Mouse (Mus musculus) myocyte (in vitro differentiated cells): ENCODE results near the gene Lrrk2. TPM values are rescaled to one million over a fixed set of nuclear protein-coding genes. Genes with fewer than 3 reads are reported as not detected.

ENCODE experiments used
- H3K27me3 ChIP-seq: one replicate; pipeline ENCODE4 v1.6.1; 2011; ENCODE audit not compliant: control insufficient read depth, insufficient read depth, insufficient read length
- H3K36me3 ChIP-seq: one replicate; pipeline ENCODE4 v1.6.1; 2011; ENCODE audit not compliant: control insufficient read depth, insufficient read depth
- H3K4me2 ChIP-seq: one replicate; pipeline ENCODE4 v1.6.1; 2011; ENCODE audit warnings: low read depth, control low read depth
- H3K4me3 ChIP-seq: one replicate; pipeline ENCODE4 v1.5.1; 2011; ENCODE audit warnings: mild to moderate bottlenecking, control low read depth, moderate library complexity
- H3K79me2 ChIP-seq: one replicate; pipeline ENCODE4 v1.6.1; 2011; ENCODE audit not compliant: control insufficient read depth, insufficient read depth
- H3ac ChIP-seq: one replicate; pipeline ENCODE4 v1.6.1; 2011; ENCODE audit not compliant: control insufficient read depth, insufficient read length
- CEBPB ChIP-seq: IDR thresholded peaks from 2 replicates; pipeline ENCODE4 v1.6.1; 2011; ENCODE audit warnings: mild to moderate bottlenecking, moderate library complexity; ENCODE audit not compliant: poor library complexity, insufficient read depth, severe bottlenecking
- E2F4 ChIP-seq: IDR thresholded peaks from one replicate; pipeline ENCODE4 v1.6.1; 2011; ENCODE audit warnings: mild to moderate bottlenecking, control low read depth, moderate library complexity; ENCODE audit not compliant: insufficient read depth
- MAX ChIP-seq: IDR thresholded peaks from one replicate; pipeline ENCODE4 v1.6.1; 2011; ENCODE audit warnings: low read depth, mild to moderate bottlenecking, control low read depth
- MYOD1 ChIP-seq, 3 experiments: IDR thresholded peaks; one replicate each; pipeline ENCODE4 v1.6.1; 2011; ENCODE audit warnings: control low read depth in 2 of 3, low read depth in 2 of 3, mild to moderate bottlenecking in 2 of 3, moderate library complexity in 1 of 3; ENCODE audit not compliant: insufficient read length in 2 of 3, control insufficient read depth in 1 of 3
- MYOG ChIP-seq, 3 experiments: IDR thresholded peaks; one replicate each; pipeline ENCODE4 v1.6.1; 2011; ENCODE audit warnings: control low read depth in 2 of 3, low read depth in 2 of 3, mild to moderate bottlenecking in 2 of 3; ENCODE audit not compliant: insufficient read length in 2 of 3, control insufficient read depth in 1 of 3, insufficient read depth in 1 of 3
- POLR2A ChIP-seq: IDR thresholded peaks from one replicate; pipeline ENCODE4 v1.6.1; 2011; ENCODE audit warnings: low read depth, mild to moderate bottlenecking, control low read depth, moderate library complexity; ENCODE audit not compliant: insufficient read length
- POLR2AphosphoS2 ChIP-seq: IDR thresholded peaks from one replicate; pipeline ENCODE4 v1.6.1; 2011; ENCODE audit warnings: low read depth, control low read depth; ENCODE audit not compliant: insufficient read length
- REST ChIP-seq: IDR thresholded peaks from one replicate; pipeline ENCODE4 v1.6.1; 2011; ENCODE audit warnings: mild to moderate bottlenecking, control low read depth, moderate library complexity; ENCODE audit not compliant: insufficient read depth, insufficient read length
- SRF ChIP-seq: IDR thresholded peaks from one replicate; pipeline ENCODE4 v1.6.1; 2011; ENCODE audit warnings: low read depth; ENCODE audit not compliant: control insufficient read depth, insufficient read length
- TCF12 ChIP-seq: IDR thresholded peaks from one replicate; pipeline ENCODE4 v1.6.1; 2011; ENCODE audit warnings: mild to moderate bottlenecking, control low read depth; ENCODE audit not compliant: poor library complexity, insufficient read depth, severe bottlenecking
- TCF3 ChIP-seq: IDR thresholded peaks from one replicate; pipeline ENCODE4 v1.6.1; 2011; ENCODE audit warnings: low read depth, control low read depth; ENCODE audit not compliant: insufficient read length
- USF1 ChIP-seq: IDR thresholded peaks from one replicate; pipeline ENCODE4 v1.6.1; 2011; ENCODE audit warnings: low read depth, mild to moderate bottlenecking, control low read depth, moderate library complexity
- polyA plus RNA-seq: library from polyadenylated mRNA; unstranded; fragments of >200 nt; fragmentation: generic; extraction: Trizol; gene quantifications from one replicate; pipeline ENCODE4 v1.2.1, GENCODE M21; 2012; ENCODE audit warnings: missing spikeins

Lrrk2 gene
- polyA plus RNA-seq, 1 experiment: 9.2 TPM

GRCm38 (mm10) chr15:91755756-91756155 is 82.8 kb downstream of the Lrrk2 start:
- no peak overlapping the region for H3ac ChIP-seq
- no peak overlapping the region for H3K4me2 ChIP-seq
- H3K36me3 ChIP-seq: peaks cover 7% of the 10 kb centered on the region
- no peak for TF ChIP-seq TCF12
- no peak for TF ChIP-seq CEBPB
- no peak for TF ChIP-seq E2F4
- TF ChIP-seq POLR2AphosphoS2: no peak
- TF ChIP-seq REST: no peak
- H3K27me3 ChIP-seq: no peaks in the 10 kb centered on the region
- H3K79me2 ChIP-seq: no peaks in the 10 kb centered on the region
- no peak overlapping the region for H3K4me3 ChIP-seq

GRCm38 (mm10) chr15:91772041-91772440 is 99.1 kb downstream of the Lrrk2 start:
- no peak overlapping the region for H3K4me2 ChIP-seq
- TF ChIP-seq USF1 (no peak), CEBPB (no peak), MAX (no peak), TCF3 (no peak), REST (no peak), SRF (no peak)
- no peaks in the 10 kb centered on the region for H3K27me3 ChIP-seq
- no peaks in the 10 kb centered on the region for H3K79me2 ChIP-seq
- H3K36me3 ChIP-seq: peaks cover 9% of the 10 kb centered on the region
- H3ac ChIP-seq: no peak overlapping the region
- H3K4me3 ChIP-seq: no peak overlapping the region

- peaks cover 7% of the 10 kb centered on the region for H3K36me3 ChIP-seq
- no peak overlapping the region for H3K4me2 ChIP-seq
- H3K27me3 ChIP-seq: no peaks in the 10 kb centered on the region
- H3K4me3 ChIP-seq: no peak overlapping the region
- no peaks in the 10 kb centered on the region for H3K79me2 ChIP-seq
- TF ChIP-seq TCF12: no peak
- TF ChIP-seq USF1: no peak
- TF ChIP-seq SRF: no peak
- no peak for TF ChIP-seq MAX
- no peak for TF ChIP-seq POLR2AphosphoS2
- no peak overlapping the region for H3ac ChIP-seq
Observed at GRCm38 (mm10) chr15:91779166-91779565, 106.2 kb downstream of the Lrrk2 start.

GRCm38 (mm10) chr15:91781172-91781571 is 108.2 kb downstream of the Lrrk2 start:
- TF ChIP-seq MYOD1 (IDR thresholded peaks at IDR 0.05; ENCODE audit: control insufficient read depth in 1 of 3, insufficient read length in 2 of 3, low read depth in 2 of 3): no peak
- TF ChIP-seq TCF3: no peak
- no peak for TF ChIP-seq MYOG (IDR thresholded peaks at IDR 0.05; ENCODE audit: control insufficient read depth in 1 of 3, insufficient read depth in 1 of 3, insufficient read length in 2 of 3, low read depth in 2 of 3)
- TF ChIP-seq E2F4: no peak
- TF ChIP-seq POLR2A: no peak
- TF ChIP-seq CEBPB: no peak
- no peak for TF ChIP-seq SRF
- TF ChIP-seq TCF12: no peak
- TF ChIP-seq MAX: no peak
- no peak for TF ChIP-seq REST
- TF ChIP-seq POLR2AphosphoS2: no peak
- no peak for TF ChIP-seq USF1
- H3K79me2 ChIP-seq: no peaks in the 10 kb centered on the region
- no peaks in the 10 kb centered on the region for H3K27me3 ChIP-seq
- H3ac ChIP-seq: no peak overlapping the region
- peaks cover 10% of the 10 kb centered on the region for H3K36me3 ChIP-seq
- H3K4me3 ChIP-seq: no peak overlapping the region
- no peak overlapping the region for H3K4me2 ChIP-seq

GRCm38 (mm10) chr15:91788338-91788737 is 115.4 kb downstream of the Lrrk2 start:
- H3K79me2 ChIP-seq: no peaks in the 10 kb centered on the region
- no peak overlapping the region for H3K4me2 ChIP-seq
- no peak overlapping the region for H3ac ChIP-seq
- H3K4me3 ChIP-seq: no peak overlapping the region
- no peak for TF ChIP-seq TCF3
- no peak for TF ChIP-seq CEBPB
- H3K27me3 ChIP-seq: no peaks in the 10 kb centered on the region
- H3K36me3 ChIP-seq: peaks cover 28% of the 10 kb centered on the region

GRCm38 (mm10) chr15:91806463-91806862 is 133.5 kb downstream of the Lrrk2 start:
- Histone ChIP-seq H3K27me3 (no peaks in the 10 kb centered on the region), H3K36me3 (peaks cover 27% of the 10 kb centered on the region), H3K4me2 (no peak overlapping the region), H3ac (no peak overlapping the region), H3K4me3 (no peak overlapping the region), H3K79me2 (no peaks in the 10 kb centered on the region)
- TF ChIP-seq CEBPB (no peak), TCF12 (no peak), SRF (no peak), POLR2A (no peak)
